Mouse (Mus musculus): ENCODE data around the gene Ccdc78.

Ccdc78 gene

GRCm38 (mm10) chr17:25810890-25811289 lies 24.5 kb downstream of the Ccdc78 start:
- no peak for DNase-seq (ENCODE audit: low read depth, low spot score)

DNA sequence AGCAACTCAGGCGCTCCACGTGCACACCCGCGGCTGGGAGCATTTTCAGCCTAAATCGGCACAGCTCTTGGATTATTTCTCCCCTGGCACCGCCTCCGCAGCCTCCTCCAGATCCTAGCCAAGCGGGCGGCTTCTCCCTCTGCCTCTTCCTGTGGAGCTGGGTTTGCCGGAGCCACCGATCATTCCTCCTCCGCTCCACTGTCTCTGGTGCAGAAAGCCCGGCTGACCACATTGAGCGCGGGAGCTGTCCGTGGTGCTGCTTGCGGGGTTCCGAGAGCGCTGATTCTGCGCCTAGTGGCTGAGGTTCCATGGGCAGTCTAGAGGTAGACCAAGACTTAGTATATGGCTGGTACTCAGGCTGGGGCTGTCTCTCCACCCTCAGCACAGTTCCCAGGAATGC lies 27.1 kb downstream of the Ccdc78 start:
- peak; percentile 91 for DNase-seq (ENCODE audit: low read depth, low spot score)

GRCm38 (mm10) chr17:25817662-25818061 lies 31.3 kb downstream of the Ccdc78 start:
- no peak for DNase-seq (ENCODE audit: low read depth, low spot score)

GRCm38 (mm10) chr17:25818851-25819780 lies 32.7 kb downstream of the Ccdc78 start:
- peak; percentile 72 for DNase-seq (ENCODE audit: low read depth, low spot score)

DNA sequence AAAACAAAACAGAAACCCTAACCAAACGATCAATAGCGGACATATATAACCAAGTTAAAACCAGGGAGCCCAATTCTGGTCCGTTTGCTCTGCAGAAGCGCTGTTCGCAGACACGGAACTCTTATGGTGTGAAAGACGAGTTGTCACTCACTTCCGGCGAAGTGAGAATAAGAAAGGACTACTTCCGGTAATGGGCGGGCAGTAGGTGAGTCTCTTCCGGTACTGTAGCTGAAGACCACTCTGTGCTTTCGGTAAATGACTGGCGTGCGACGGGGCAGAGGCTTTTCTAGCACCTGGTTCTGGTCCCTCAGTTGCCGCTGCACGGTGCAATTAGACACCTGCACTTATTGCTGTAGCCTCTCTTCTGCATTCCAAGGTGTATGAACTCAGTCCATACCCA lies 37.1 kb downstream of the Ccdc78 start, which contains the start of gene Wdr24:
Gene Wdr24, plus strand, starts transcription at position 176 of the 400 bp plus-strand sequence.
- peak; percentile 95 for DNase-seq (ENCODE audit: low read depth, low spot score)

GRCm38 (mm10) chr17:25824362-25825142 lies 38.2 kb downstream of the Ccdc78 start:
- DNase-seq (ENCODE audit: low read depth, low spot score) = no peak

GRCm38 (mm10) chr17:25825311-25825710 lies 38.9 kb downstream of the Ccdc78 start:
- DNase-seq (ENCODE audit: low read depth, low spot score) = no peak

DNA sequence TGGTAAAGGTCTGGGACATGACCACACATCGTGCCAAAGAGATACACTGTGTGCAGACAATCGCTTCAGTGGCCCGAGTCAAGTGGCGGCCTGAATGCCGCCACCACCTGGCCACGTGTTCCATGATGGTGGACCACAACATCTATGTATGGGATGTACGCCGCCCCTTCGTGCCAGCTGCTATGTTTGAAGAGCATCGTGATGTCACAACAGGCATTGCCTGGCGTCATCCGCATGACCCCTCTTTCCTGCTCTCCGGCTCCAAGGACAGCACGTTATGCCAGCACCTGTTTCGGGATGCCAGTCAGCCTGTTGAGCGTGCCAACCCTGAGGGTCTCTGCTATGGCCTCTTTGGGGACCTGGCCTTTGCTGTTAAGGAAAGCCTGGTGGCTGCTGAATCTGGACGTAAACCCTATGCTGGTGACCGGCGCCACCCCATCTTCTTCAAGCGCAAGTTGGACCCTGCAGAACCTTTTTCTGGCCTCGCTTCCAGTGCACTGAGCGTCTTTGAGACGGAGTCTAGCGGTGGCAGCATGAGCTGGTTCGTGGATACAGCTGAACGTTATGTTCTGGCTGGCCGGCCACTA lies 39.7 kb downstream of the Ccdc78 start:
- no peak for DNase-seq (ENCODE audit: low read depth, low spot score)

GRCm38 (mm10) chr17:25827011-25827410 lies 40.6 kb downstream of the Ccdc78 start:
- no peak for DNase-seq (ENCODE audit: low read depth, low spot score)

GRCm38 (mm10) chr17:25827546-25828222 lies 41.3 kb downstream of the Ccdc78 start:
- DNase-seq (ENCODE audit: low read depth, low spot score) = no peak

DNA sequence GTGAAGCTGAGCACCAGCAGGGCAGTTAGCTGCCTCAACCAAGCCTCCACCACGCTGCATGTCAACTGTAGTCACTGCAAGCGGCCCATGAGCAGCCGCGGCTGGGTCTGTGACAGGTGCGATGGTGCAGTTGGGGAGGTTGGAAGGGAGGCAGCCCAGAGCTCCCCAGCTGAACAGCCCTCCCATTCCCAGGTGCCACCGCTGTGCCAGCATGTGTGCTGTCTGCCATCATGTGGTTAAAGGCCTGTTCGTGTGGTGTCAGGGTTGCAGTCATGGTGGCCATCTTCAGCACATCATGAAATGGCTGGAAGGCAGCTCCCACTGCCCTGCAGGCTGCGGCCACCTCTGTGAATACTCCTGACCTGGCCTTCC lies 41.8 kb downstream of the Ccdc78 start:
- DNase-seq (ENCODE audit: low read depth, low spot score) = no peak

DNA sequence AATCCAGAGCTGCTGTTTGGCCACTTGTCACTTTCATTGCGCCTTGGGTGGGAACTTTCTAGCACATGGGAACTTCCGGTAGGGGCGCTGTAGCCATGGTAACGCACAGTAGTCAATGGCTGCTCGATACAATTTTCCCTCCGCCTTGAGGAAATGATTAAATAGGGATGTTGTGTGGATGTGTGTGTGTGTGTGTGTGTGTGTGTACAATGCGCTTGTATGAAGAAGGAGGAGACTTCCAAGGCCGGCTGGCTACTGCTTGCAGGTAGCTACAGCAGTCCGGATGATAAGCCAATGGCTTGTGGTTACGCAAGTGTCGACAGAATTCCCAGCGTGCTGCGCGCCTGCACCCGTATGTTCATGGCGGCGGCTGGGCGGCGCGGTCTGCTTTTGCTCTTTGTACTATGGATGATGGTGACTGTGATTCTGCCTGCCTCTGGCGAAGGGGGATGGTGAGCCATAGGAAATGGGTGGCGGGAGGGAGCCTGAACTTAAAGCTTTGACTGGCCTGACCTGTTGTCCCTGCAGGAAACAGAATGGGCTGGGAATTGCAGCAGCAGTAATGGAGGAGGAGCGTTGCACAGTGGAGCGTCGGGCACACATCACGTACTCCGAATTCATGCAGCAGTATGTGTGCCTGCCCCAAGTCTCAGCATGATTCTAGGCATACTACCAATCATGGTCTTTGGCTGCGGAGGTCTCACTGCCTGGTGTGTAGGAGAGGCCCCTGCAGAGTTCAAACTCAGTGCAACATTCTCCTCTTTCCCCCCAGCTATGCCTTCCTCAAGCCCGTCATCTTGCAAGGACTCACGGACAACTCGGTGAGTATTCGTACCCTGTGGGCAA lies 42.6 kb downstream of the Ccdc78 start, which contains the start of gene Jmjd8:
Gene Jmjd8, plus strand, starts transcription at position 156 of the 846 bp plus-strand sequence.
- DNase-seq (ENCODE audit: low read depth, low spot score) = peak; percentile 75

GRCm38 (mm10) chr17:25829558-25830017 lies 43.2 kb downstream of the Ccdc78 start:
- no peak for DNase-seq (ENCODE audit: low read depth, low spot score)

DNA sequence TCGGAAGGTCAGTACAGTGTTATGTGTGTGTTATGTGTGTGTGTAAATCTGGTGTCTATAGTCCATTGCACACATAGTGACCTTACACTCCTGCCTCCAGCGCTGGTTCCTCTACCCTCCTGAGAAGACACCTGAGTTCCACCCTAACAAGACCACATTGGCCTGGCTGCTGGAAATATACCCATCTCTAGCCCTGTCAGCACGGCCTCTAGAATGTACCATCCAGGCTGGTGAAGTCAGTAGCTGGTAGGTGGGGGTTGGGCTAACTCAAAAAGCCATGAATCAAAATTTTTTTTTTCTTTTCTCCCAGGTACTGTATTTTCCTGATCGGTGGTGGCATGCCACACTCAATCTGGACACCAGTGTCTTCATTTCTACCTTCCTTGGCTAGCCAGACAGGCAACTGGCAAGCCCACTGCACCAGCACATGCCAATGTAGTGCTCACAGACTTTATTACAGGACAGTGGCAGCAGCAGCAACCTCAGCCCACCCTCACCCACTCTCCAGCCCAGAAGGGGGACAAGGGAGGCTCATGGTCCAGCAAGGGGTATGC lies 43.9 kb downstream of the Ccdc78 start:
- DNase-seq (ENCODE audit: low read depth, low spot score) = no peak

GRCm38 (mm10) chr17:25830806-25831431 lies 44.5 kb downstream of the Ccdc78 start:
- DNase-seq (ENCODE audit: low read depth, low spot score) = no peak

DNA sequence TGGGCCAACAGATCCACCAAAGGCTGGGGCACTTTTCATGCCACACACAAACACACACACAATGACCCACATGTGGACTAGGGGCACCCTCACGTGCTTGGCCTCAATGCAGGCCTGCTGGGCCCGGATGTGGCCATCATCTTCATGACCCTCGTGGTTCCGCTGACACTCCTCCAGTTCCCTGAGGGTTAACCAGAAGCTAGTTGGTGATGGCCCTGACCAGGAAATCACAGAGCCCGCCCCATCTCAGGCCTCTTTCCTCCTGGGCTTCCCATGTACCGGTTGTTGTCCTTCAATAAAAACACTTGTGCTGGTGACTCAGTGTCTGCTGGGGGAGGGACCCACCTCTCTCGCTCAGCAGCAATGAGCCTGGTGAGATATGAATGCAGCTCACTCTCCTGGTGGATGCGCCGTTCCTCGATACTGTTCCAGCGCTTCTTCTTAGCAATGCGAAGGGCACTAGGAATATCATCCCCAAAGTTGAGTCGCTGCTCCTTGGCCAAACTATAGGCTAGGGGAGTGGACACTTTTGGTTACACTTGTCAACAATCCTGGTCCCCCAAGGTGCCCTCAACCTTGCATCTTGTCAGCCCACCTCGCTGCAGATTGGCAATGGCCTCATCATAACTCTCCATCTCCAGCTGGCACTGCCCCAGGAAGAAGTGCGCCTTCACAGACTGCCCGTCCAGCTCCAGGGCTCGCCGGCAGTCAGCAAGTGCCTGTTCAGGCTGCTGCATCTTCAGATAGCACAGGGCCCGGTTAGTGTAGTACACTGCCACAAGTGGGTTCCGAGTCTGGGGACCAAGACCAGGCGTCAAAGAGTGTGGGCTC lies 45.3 kb downstream of the Ccdc78 start:
- DNase-seq (ENCODE audit: low read depth, low spot score) = no peak

GRCm38 (mm10) chr17:25832436-25833290 lies 46.3 kb downstream of the Ccdc78 start:
- DNase-seq (ENCODE audit: low read depth, low spot score) = peak; percentile 98

- peak; percentile 89 for DNase-seq (ENCODE audit: low read depth, low spot score)
These were observed 46.9 kb downstream of the Ccdc78 start, which contains the start of gene Stub1 for GRCm38 (mm10) chr17:25833291-25833663. Gene Stub1, minus strand, starts transcription at chr17:25833404.

Data from ES-CJ7 (cell line).